Mouse (Mus musculus): Measurements from ENCODE around the gene Gm21083. TPM values are rescaled to one million over a fixed set of nuclear protein-coding genes. Genes with fewer than 3 reads are reported as not detected.
"Not testable (repeated sequence)": the region's sequence is repeated elsewhere in the genome, so short reads cannot be mapped to it uniquely, and the experiment has no call there.

Gene Gm21083
- total and polyA plus RNA-seq, 2 experiments from 2014 or later = not detected

GRCm38 (mm10) chr5:15603008-15603407 is 25.9 kb downstream of the Gm21083 start:
- H3K4me2 ChIP-seq (ENCODE audit: low read depth, low read length, poor library complexity, severe bottlenecking); ATAC-seq (ENCODE audit: low FRiP score); H3K27me3 ChIP-seq (ENCODE audit: insufficient read depth, low read length); H3K36me3 ChIP-seq (ENCODE audit: insufficient read depth, low read length); H3K4me1 ChIP-seq (ENCODE audit: insufficient read depth, low read length); DNase-seq (ENCODE audit: low spot score); H3K9ac ChIP-seq (replicated peaks; ENCODE audit: low read length, poor library complexity, severe bottlenecking); H3K4me3 ChIP-seq (ENCODE audit: low read depth, low read length); H3K27ac ChIP-seq (ENCODE audit: low read depth, low read length): not testable (repeated sequence)
- 47% methylated on average over 2 of the region's 2 CpGs for WGBS
- peaks cover 15% of the 10 kb centered on the region for H3K9me3 ChIP-seq (ENCODE audit: low read length)

GRCm38 (mm10) chr5:15603585-15603984 is 26.5 kb downstream of the Gm21083 start:
- not testable (repeated sequence) for H3K36me3 ChIP-seq (ENCODE audit: insufficient read depth, low read length); DNase-seq (ENCODE audit: low spot score); H3K4me1 ChIP-seq (ENCODE audit: insufficient read depth, low read length); H3K9ac ChIP-seq (replicated peaks; ENCODE audit: low read length, poor library complexity, severe bottlenecking); H3K4me2 ChIP-seq (ENCODE audit: low read depth, low read length, poor library complexity, severe bottlenecking); ATAC-seq (ENCODE audit: low FRiP score); H3K27me3 ChIP-seq (ENCODE audit: insufficient read depth, low read length); H3K27ac ChIP-seq (ENCODE audit: low read depth, low read length); H3K4me3 ChIP-seq (ENCODE audit: low read depth, low read length)
- H3K9me3 ChIP-seq (ENCODE audit: low read length) = peaks cover 12% of the 10 kb centered on the region
- WGBS = 74% methylated on average over 8 of the region's 8 CpGs

GRCm38 (mm10) chr5:15606677-15607076 is 29.5 kb downstream of the Gm21083 start:
- H3K27me3 ChIP-seq (ENCODE audit: insufficient read depth, low read length); H3K27ac ChIP-seq (ENCODE audit: low read depth, low read length); H3K4me1 ChIP-seq (ENCODE audit: insufficient read depth, low read length); H3K9me3 ChIP-seq (ENCODE audit: low read length); H3K4me2 ChIP-seq (ENCODE audit: low read depth, low read length, poor library complexity, severe bottlenecking); H3K4me3 ChIP-seq (ENCODE audit: low read depth, low read length); H3K9ac ChIP-seq (replicated peaks; ENCODE audit: low read length, poor library complexity, severe bottlenecking); DNase-seq (ENCODE audit: low spot score); H3K36me3 ChIP-seq (ENCODE audit: insufficient read depth, low read length): not testable (repeated sequence)
- WGBS = 77% methylated on average over 5 of the region's 6 CpGs
- peak; percentile 80 for ATAC-seq (ENCODE audit: low FRiP score)

- not testable (repeated sequence) for H3K9ac ChIP-seq (replicated peaks; ENCODE audit: low read length, poor library complexity, severe bottlenecking); H3K36me3 ChIP-seq (ENCODE audit: insufficient read depth, low read length); H3K9me3 ChIP-seq (ENCODE audit: low read length); H3K27me3 ChIP-seq (ENCODE audit: insufficient read depth, low read length); H3K4me3 ChIP-seq (ENCODE audit: low read depth, low read length); H3K4me2 ChIP-seq (ENCODE audit: low read depth, low read length, poor library complexity, severe bottlenecking); H3K27ac ChIP-seq (ENCODE audit: low read depth, low read length); ATAC-seq (ENCODE audit: low FRiP score); H3K4me1 ChIP-seq (ENCODE audit: insufficient read depth, low read length)
- peak; percentile 49 for DNase-seq (ENCODE audit: low spot score)
- peak; percentile 62 for TF ChIP-seq CTCF (IDR thresholded peaks at IDR 0.05)
- WGBS = 4% methylated on average over 1 of the region's 1 CpGs
Measured at GRCm38 (mm10) chr5:15610695-15611094, 33.6 kb downstream of the Gm21083 start.

GRCm38 (mm10) chr5:15616195-15616594 is 39.1 kb downstream of the Gm21083 start:
- not testable (repeated sequence) for H3K9me3 ChIP-seq (ENCODE audit: low read length); H3K4me3 ChIP-seq (ENCODE audit: low read depth, low read length); H3K9ac ChIP-seq (replicated peaks; ENCODE audit: low read length, poor library complexity, severe bottlenecking); H3K36me3 ChIP-seq (ENCODE audit: insufficient read depth, low read length); DNase-seq (ENCODE audit: low spot score); H3K27ac ChIP-seq (ENCODE audit: low read depth, low read length); H3K4me1 ChIP-seq (ENCODE audit: insufficient read depth, low read length); ATAC-seq (ENCODE audit: low FRiP score); H3K4me2 ChIP-seq (ENCODE audit: low read depth, low read length, poor library complexity, severe bottlenecking); H3K27me3 ChIP-seq (ENCODE audit: insufficient read depth, low read length)
- 76% methylated on average over 3 of the region's 3 CpGs for WGBS

- not testable (repeated sequence) for H3K4me2 ChIP-seq (ENCODE audit: low read depth, low read length, poor library complexity, severe bottlenecking); H3K9ac ChIP-seq (replicated peaks; ENCODE audit: low read length, poor library complexity, severe bottlenecking); H3K9me3 ChIP-seq (ENCODE audit: low read length); H3K27ac ChIP-seq (ENCODE audit: low read depth, low read length); H3K4me1 ChIP-seq (ENCODE audit: insufficient read depth, low read length); DNase-seq (ENCODE audit: low spot score); ATAC-seq (ENCODE audit: low FRiP score); H3K27me3 ChIP-seq (ENCODE audit: insufficient read depth, low read length); H3K4me3 ChIP-seq (ENCODE audit: low read depth, low read length); H3K36me3 ChIP-seq (ENCODE audit: insufficient read depth, low read length)
- WGBS = 58% methylated on average over 1 of the region's 1 CpGs
Measured at GRCm38 (mm10) chr5:15618764-15619163, 41.6 kb downstream of the Gm21083 start, which contains the start of gene Speer4d. Gene Speer4d, plus strand, starts transcription at chr5:15619064.

GRCm38 (mm10) chr5:15628136-15628535 is 51.0 kb downstream of the Gm21083 start:
- not testable (repeated sequence) for H3K9ac ChIP-seq (replicated peaks; ENCODE audit: low read length, poor library complexity, severe bottlenecking); H3K27ac ChIP-seq (ENCODE audit: low read depth, low read length); H3K4me1 ChIP-seq (ENCODE audit: insufficient read depth, low read length); DNase-seq (ENCODE audit: low spot score); ATAC-seq (ENCODE audit: low FRiP score); H3K4me3 ChIP-seq (ENCODE audit: low read depth, low read length); H3K9me3 ChIP-seq (ENCODE audit: low read length); H3K4me2 ChIP-seq (ENCODE audit: low read depth, low read length, poor library complexity, severe bottlenecking); H3K36me3 ChIP-seq (ENCODE audit: insufficient read depth, low read length); H3K27me3 ChIP-seq (ENCODE audit: insufficient read depth, low read length)
- WGBS = 18% methylated on average over 1 of the region's 1 CpGs

Data from midbrain, postnatal 0 days (tissue).